Mouse (Mus musculus): ENCODE results near the gene Fam71e1. TPM values are rescaled to one million over a fixed set of nuclear protein-coding genes. Genes with fewer than 3 reads are reported as not detected.

Fam71e1 gene
- polyA plus RNA-seq, 1 experiment from 2014 or later: 4.4 TPM

GRCm38 (mm10) chr7:44486927-44487575 is 9.3 kb upstream of the Fam71e1 start:
- ATAC-seq: no peak
- Histone ChIP-seq H3K27me3 (replicated peaks; ENCODE audit: control insufficient read depth, insufficient read depth, low read length) (0 out of 2 replicates have a peak, but pooled peaks cover 5% of the 10 kb centered on the region), H3K36me3 (ENCODE audit: control insufficient read depth, insufficient read depth) (peaks cover 34% of the 10 kb centered on the region), H3K4me3 (ENCODE audit: low read depth, low read length) (no peak overlapping the region), H3K9me3 (ENCODE audit: control insufficient read depth) (no peaks in the 10 kb centered on the region), H3K9ac (ENCODE audit: low read depth, low read length) (no peak overlapping the region), H3K4me2 (replicated peaks; ENCODE audit: low read depth) (no peak overlapping the region), H3K4me1 (replicated peaks; ENCODE audit: control insufficient read depth, insufficient read depth, low read length) (no peaks in the 10 kb centered on the region), H3K27ac (ENCODE audit: low read depth, low read length) (no peak overlapping the region)
- WGBS: 72% methylated on average over 13 of the region's 13 CpGs
- TF ChIP-seq CTCF (IDR thresholded peaks at IDR 0.05; ENCODE audit: low read depth): no peak

- peaks cover 42% of the 10 kb centered on the region for H3K36me3 ChIP-seq (ENCODE audit: control insufficient read depth, insufficient read depth)
- H3K4me3 ChIP-seq (ENCODE audit: low read depth, low read length): no peak overlapping the region
- H3K27ac ChIP-seq (ENCODE audit: low read depth, low read length): no peak overlapping the region
- ATAC-seq: no peak
- TF ChIP-seq CTCF (IDR thresholded peaks at IDR 0.05; ENCODE audit: low read depth): no peak
- H3K9me3 ChIP-seq (ENCODE audit: control insufficient read depth): no peaks in the 10 kb centered on the region
- H3K4me2 ChIP-seq (replicated peaks; ENCODE audit: low read depth): no peak overlapping the region
- no peaks in the 10 kb centered on the region for H3K4me1 ChIP-seq (replicated peaks; ENCODE audit: control insufficient read depth, insufficient read depth, low read length)
- no peak overlapping the region for H3K9ac ChIP-seq (ENCODE audit: low read depth, low read length)
- 85% methylated on average over 7 of the region's 7 CpGs for WGBS
- H3K27me3 ChIP-seq (replicated peaks; ENCODE audit: control insufficient read depth, insufficient read depth, low read length): no peaks in the 10 kb centered on the region
Observed at GRCm38 (mm10) chr7:44487936-44488335, 8.4 kb upstream of the Fam71e1 start.

- WGBS: 93% methylated on average over 8 of the region's 8 CpGs
- Histone ChIP-seq H3K9ac (ENCODE audit: low read depth, low read length) (no peak overlapping the region), H3K4me2 (replicated peaks; ENCODE audit: low read depth) (no peak overlapping the region), H3K4me3 (ENCODE audit: low read depth, low read length) (no peak overlapping the region), H3K27ac (ENCODE audit: low read depth, low read length) (no peak overlapping the region), H3K4me1 (replicated peaks; ENCODE audit: control insufficient read depth, insufficient read depth, low read length) (no peaks in the 10 kb centered on the region), H3K27me3 (replicated peaks; ENCODE audit: control insufficient read depth, insufficient read depth, low read length) (no peaks in the 10 kb centered on the region), H3K9me3 (ENCODE audit: control insufficient read depth) (no peaks in the 10 kb centered on the region), H3K36me3 (ENCODE audit: control insufficient read depth, insufficient read depth) (peaks cover 42% of the 10 kb centered on the region)
- ATAC-seq: no peak
- no peak for TF ChIP-seq CTCF (IDR thresholded peaks at IDR 0.05; ENCODE audit: low read depth)
Observed at GRCm38 (mm10) chr7:44488545-44488944, 7.8 kb upstream of the Fam71e1 start.

- 88% methylated on average over 4 of the region's 4 CpGs for WGBS
- peaks cover 2% of the 10 kb centered on the region; the same call in 1 of the 2 replicates for H3K4me1 ChIP-seq (replicated peaks; ENCODE audit: control insufficient read depth, insufficient read depth, low read length)
- no peaks in the 10 kb centered on the region for H3K9me3 ChIP-seq (ENCODE audit: control insufficient read depth)
- H3K4me2 ChIP-seq (replicated peaks; ENCODE audit: low read depth): no peak overlapping the region
- ATAC-seq: no peak
- peaks cover 46% of the 10 kb centered on the region for H3K36me3 ChIP-seq (ENCODE audit: control insufficient read depth, insufficient read depth)
- H3K9ac ChIP-seq (ENCODE audit: low read depth, low read length): no peak overlapping the region
- no peak overlapping the region for H3K27ac ChIP-seq (ENCODE audit: low read depth, low read length)
- no peaks in the 10 kb centered on the region for H3K27me3 ChIP-seq (replicated peaks; ENCODE audit: control insufficient read depth, insufficient read depth, low read length)
- no peak overlapping the region for H3K4me3 ChIP-seq (ENCODE audit: low read depth, low read length)
- TF ChIP-seq CTCF (IDR thresholded peaks at IDR 0.05; ENCODE audit: low read depth): no peak
Observed at GRCm38 (mm10) chr7:44490281-44490680, 6.1 kb upstream of the Fam71e1 start.

DNA sequence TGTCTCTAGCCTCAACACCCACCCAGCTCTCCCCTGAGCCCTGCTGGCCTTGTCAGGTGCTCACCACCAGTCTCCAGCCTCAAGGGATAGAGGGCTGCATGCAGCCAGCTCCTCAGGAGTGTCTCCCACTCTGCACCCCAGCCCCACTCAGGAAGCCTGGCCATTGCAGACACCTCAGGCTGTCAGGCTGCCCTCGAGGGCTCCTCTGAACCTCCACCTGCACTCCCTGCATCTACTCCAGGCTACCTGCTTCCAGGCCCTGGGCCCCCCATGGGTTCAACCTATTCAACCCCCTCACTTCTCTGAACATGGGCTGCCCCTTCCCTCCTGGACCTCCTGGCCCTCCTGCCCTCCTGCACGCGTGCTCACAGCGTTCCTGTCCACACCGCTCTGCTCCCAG is 5.0 kb upstream of the Fam71e1 start:
- Histone ChIP-seq H3K4me1 (replicated peaks; ENCODE audit: control insufficient read depth, insufficient read depth, low read length) (peaks cover 9% of the 10 kb centered on the region; the same call in 1 of the 2 replicates), H3K27ac (ENCODE audit: low read depth, low read length) (no peak overlapping the region), H3K4me3 (ENCODE audit: low read depth, low read length) (no peak overlapping the region), H3K36me3 (ENCODE audit: control insufficient read depth, insufficient read depth) (peaks cover 46% of the 10 kb centered on the region), H3K9me3 (ENCODE audit: control insufficient read depth) (no peaks in the 10 kb centered on the region), H3K27me3 (replicated peaks; ENCODE audit: control insufficient read depth, insufficient read depth, low read length) (no peaks in the 10 kb centered on the region), H3K9ac (ENCODE audit: low read depth, low read length) (no peak overlapping the region), H3K4me2 (replicated peaks; ENCODE audit: low read depth) (no peak overlapping the region)
- ATAC-seq: no peak
- 93% methylated on average over 5 of the region's 5 CpGs for WGBS
- no peak for TF ChIP-seq CTCF (IDR thresholded peaks at IDR 0.05; ENCODE audit: low read depth)

- Histone ChIP-seq H3K4me2 (replicated peaks; ENCODE audit: low read depth) (no peak overlapping the region), H3K9me3 (ENCODE audit: control insufficient read depth) (no peaks in the 10 kb centered on the region), H3K4me3 (ENCODE audit: low read depth, low read length) (no peak overlapping the region), H3K27me3 (replicated peaks; ENCODE audit: control insufficient read depth, insufficient read depth, low read length) (no peaks in the 10 kb centered on the region), H3K9ac (ENCODE audit: low read depth, low read length) (no peak overlapping the region), H3K27ac (ENCODE audit: low read depth, low read length) (no peak overlapping the region), H3K36me3 (ENCODE audit: control insufficient read depth, insufficient read depth) (peaks cover 46% of the 10 kb centered on the region), H3K4me1 (replicated peaks; ENCODE audit: control insufficient read depth, insufficient read depth, low read length) (peaks cover 9% of the 10 kb centered on the region; the same call in 1 of the 2 replicates)
- no peak for ATAC-seq
- 92% methylated on average over 21 of the region's 21 CpGs for WGBS
- no peak for TF ChIP-seq CTCF (IDR thresholded peaks at IDR 0.05; ENCODE audit: low read depth)
Observed at GRCm38 (mm10) chr7:44492166-44492826, 4.1 kb upstream of the Fam71e1 start.

Data from intestine, postnatal 0 days (tissue).